Mouse (Mus musculus): Measurements from ENCODE around the gene Hcfc2. TPM values are rescaled to one million over a fixed set of nuclear protein-coding genes. Genes with fewer than 3 reads are reported as not detected.
A peak's percentile ranks its signal among the peaks of the same experiment; 100 is the strongest.

Hcfc2 gene
- total RNA-seq (2021), result 10 to 100 TPM; 41.8 to 42.0 TPM
- long read RNA-seq, partial matches to known transcripts, result 10 of 10 reads
- long read RNA-seq, other reads (novel, unspliced or antisense), result 0 of 10 reads

GRCm38 (mm10) chr10:82695956-82696355, at the start of gene Hcfc2:
Gene Hcfc2, plus strand, starts transcription at chr10:82696160.
- DNase-seq (ENCODE audit: low spot score in 2 of 2), result no peak

- DNase-seq (ENCODE audit: low spot score in 2 of 2), result no peak
These were observed 48.7 kb upstream of the Hcfc2 start for GRCm38 (mm10) chr10:82647205-82647811.

- no peak for DNase-seq (ENCODE audit: low spot score in 2 of 2)
These were observed 44.7 kb upstream of the Hcfc2 start for GRCm38 (mm10) chr10:82651221-82651620.

- DNase-seq (ENCODE audit: low spot score in 2 of 2), result no peak
These were observed 43.3 kb upstream of the Hcfc2 start for GRCm38 (mm10) chr10:82652625-82653024.

GRCm38 (mm10) chr10:82654581-82654980, 41.4 kb upstream of the Hcfc2 start:
- DNase-seq (ENCODE audit: low spot score in 2 of 2), result no peak

- no peak for DNase-seq (ENCODE audit: low spot score in 2 of 2)
These were observed 34.1 kb upstream of the Hcfc2 start for GRCm38 (mm10) chr10:82661820-82662219.

GRCm38 (mm10) chr10:82662267-82662990, 33.5 kb upstream of the Hcfc2 start:
- peak; percentile 59 to 64 for DNase-seq (ENCODE audit: low spot score in 2 of 2)

GRCm38 (mm10) chr10:82663289-82663688, 32.7 kb upstream of the Hcfc2 start:
- DNase-seq (ENCODE audit: low spot score in 2 of 2), result no peak

GRCm38 (mm10) chr10:82665951-82666350, 30.0 kb upstream of the Hcfc2 start:
- DNase-seq (ENCODE audit: low spot score in 2 of 2), result no peak

- DNase-seq (ENCODE audit: low spot score in 2 of 2), result peak; percentile 89 to 91
These were observed 29.3 kb upstream of the Hcfc2 start for GRCm38 (mm10) chr10:82666436-82667234.

GRCm38 (mm10) chr10:82670205-82670604, 25.8 kb upstream of the Hcfc2 start:
- DNase-seq (ENCODE audit: low spot score in 2 of 2), result no peak

GRCm38 (mm10) chr10:82676949-82677348, 19.0 kb upstream of the Hcfc2 start:
- peak; percentile 58 to 67 for DNase-seq (ENCODE audit: low spot score in 2 of 2)

GRCm38 (mm10) chr10:82680769-82681168, 15.2 kb upstream of the Hcfc2 start:
- DNase-seq (ENCODE audit: low spot score in 2 of 2), result no peak

- no peak for DNase-seq (ENCODE audit: low spot score in 2 of 2)
These were observed 14.3 kb upstream of the Hcfc2 start for GRCm38 (mm10) chr10:82681639-82682038.

- no peak for DNase-seq (ENCODE audit: low spot score in 2 of 2)
These were observed 10.5 kb upstream of the Hcfc2 start for GRCm38 (mm10) chr10:82685440-82685839.

GRCm38 (mm10) chr10:82689681-82690211, 6.2 kb upstream of the Hcfc2 start:
- no peak for DNase-seq (ENCODE audit: low spot score in 2 of 2)

GRCm38 (mm10) chr10:82690494-82690893, 5.5 kb upstream of the Hcfc2 start, which contains the start of gene Glt8d2:
Gene Glt8d2, minus strand, starts transcription at chr10:82690650.
- no peak for DNase-seq (ENCODE audit: low spot score in 2 of 2)

GRCm38 (mm10) chr10:82696453-82697079, 606 bp downstream of the Hcfc2 start:
- DNase-seq (ENCODE audit: low spot score in 2 of 2), result no peak

GRCm38 (mm10) chr10:82697305-82697898, 1.4 kb downstream of the Hcfc2 start:
- DNase-seq (ENCODE audit: low spot score in 2 of 2), result no peak

- DNase-seq (ENCODE audit: low spot score in 2 of 2), result peak; percentile 86 to 91
These were observed 2.8 kb downstream of the Hcfc2 start for GRCm38 (mm10) chr10:82698712-82699261.

All from layer of hippocampus, postnatal 10 days (tissue).